In the genomic region with DNA sequence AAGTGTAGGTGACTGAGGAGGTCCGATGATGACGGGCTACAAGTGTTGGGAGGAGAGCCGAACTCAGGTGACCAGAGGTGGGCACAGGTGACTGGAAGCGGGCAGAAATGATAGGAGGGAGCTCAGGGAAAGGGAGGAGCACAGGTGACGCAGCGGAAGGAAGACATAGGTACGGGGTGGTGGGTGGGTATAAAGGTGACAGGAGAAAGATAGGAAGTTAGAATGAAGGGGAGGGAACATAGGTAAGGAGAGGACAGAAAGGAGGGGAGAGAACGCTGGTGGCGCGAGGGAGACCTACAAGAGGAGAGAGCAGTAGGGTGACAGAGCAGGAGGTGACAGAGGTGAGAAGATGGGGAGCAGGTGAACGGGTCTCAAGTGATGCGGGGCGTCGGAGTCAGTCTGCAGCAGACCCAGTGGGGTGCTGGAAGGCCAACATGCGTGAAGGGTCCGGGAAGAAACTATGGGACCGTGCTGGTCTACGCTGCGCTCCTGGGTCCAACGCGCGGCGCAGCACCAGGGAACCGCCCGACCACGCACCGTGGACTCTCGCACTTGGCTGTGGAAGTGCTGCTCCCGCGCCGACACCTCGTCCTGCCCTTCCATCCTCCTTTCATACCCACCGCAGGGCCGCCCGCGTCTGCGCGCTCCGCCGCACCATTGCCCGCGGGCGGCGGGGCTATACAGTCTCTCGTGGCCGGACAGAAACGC, we compare ENCODE assay signal across 8 mouse cellular contexts. TPM values are rescaled to one million over a fixed set of nuclear protein-coding genes. Genes with fewer than 3 reads are reported as not detected.
DNase-seq lines count a peak whose midpoint lies in the region; ATAC-seq lines count a peak whose summit lies in the region.

No protein-coding gene starts in this region.

- peak; percentile 72 for ATAC-seq in cerebellum, adult (ENCODE audit: insufficient number of reproducible peaks, low FRiP score, low TSS enrichment)
- ATAC-seq in activated CD4-positive, CD25-positive, alpha-beta regulatory T cell, adult 4 months = peak; percentile 57
- ATAC-seq in forebrain, embryonic 12.5 days (ENCODE audit: low FRiP score) = peak; percentile 83
- peak; percentile 69 for ATAC-seq in liver, embryonic 15.5 days (ENCODE audit: insufficient read depth)
- peak; percentile 87 for ATAC-seq in neural tube, embryonic 12.5 days (ENCODE audit: low FRiP score, low read depth)

- H3K27ac ChIP-seq in forebrain, embryonic 12.5 days = peak overlapping the region; percentile 59; the same call in 1 of the 2 replicates
- peak overlapping the region; percentile 83 for H3K27ac ChIP-seq in liver, embryonic 15.5 days (replicated peaks)
- peak overlapping the region; percentile 16; the same call in 1 of the 2 replicates for H3K27ac ChIP-seq in neural tube, embryonic 12.5 days

- H3K4me3 ChIP-seq in forebrain, embryonic 12.5 days (replicated peaks) = peak overlapping the region; percentile 69
- peak overlapping the region; percentile 82 for H3K4me3 ChIP-seq in liver, embryonic 15.5 days (replicated peaks)
- peak overlapping the region; percentile 74 for H3K4me3 ChIP-seq in neural tube, embryonic 12.5 days

- 1% methylated on average over 47 of the region's 47 CpGs for WGBS in forebrain, embryonic 12.5 days
- 2% methylated on average over 47 of the region's 47 CpGs for WGBS in liver, embryonic 15.5 days (ENCODE audit: insufficient replicate concordance)
- WGBS in neural tube, embryonic 12.5 days = 1% methylated on average over 47 of the region's 47 CpGs

- no peak for DNase-seq in cerebellum, postnatal 4 days (ENCODE audit: low spot score in 2 of 2)
- DNase-seq in kidney, adult 8-10 months = peak; percentile 21 to 43
- no peak for DNase-seq in embryo, embryonic 10 days (ENCODE audit: low spot score)

- H3K27me3 ChIP-seq in forebrain, embryonic 12.5 days = peaks cover 8% of the 10 kb centered on the region; the same call in 1 of the 2 replicates
- peaks cover 8% of the 10 kb centered on the region; the same call in 1 of the 2 replicates for H3K27me3 ChIP-seq in liver, embryonic 15.5 days
- no peaks in the 10 kb centered on the region for H3K27me3 ChIP-seq in neural tube, embryonic 12.5 days (replicated peaks)

- H3K9ac ChIP-seq in forebrain, embryonic 12.5 days = peak overlapping the region; percentile 77
- peak overlapping the region; percentile 74 for H3K9ac ChIP-seq in liver, embryonic 15.5 days
- peak overlapping the region; percentile 77 for H3K9ac ChIP-seq in neural tube, embryonic 12.5 days

- H3K4me1 ChIP-seq in forebrain, embryonic 12.5 days = peaks cover 16% of the 10 kb centered on the region
- H3K4me1 ChIP-seq in liver, embryonic 15.5 days (replicated peaks) = peaks cover 26% of the 10 kb centered on the region
- H3K4me1 ChIP-seq in neural tube, embryonic 12.5 days = peaks cover 11% of the 10 kb centered on the region; the same call in 1 of the 2 replicates

- no peaks in the 10 kb centered on the region for H3K9me3 ChIP-seq in forebrain, embryonic 12.5 days
- no peaks in the 10 kb centered on the region for H3K9me3 ChIP-seq in liver, embryonic 15.5 days (replicated peaks)
- no peaks in the 10 kb centered on the region for H3K9me3 ChIP-seq in neural tube, embryonic 12.5 days

- H3K36me3 ChIP-seq in forebrain, embryonic 12.5 days (replicated peaks) = no peaks in the 10 kb centered on the region
- no peaks in the 10 kb centered on the region for H3K36me3 ChIP-seq in liver, embryonic 15.5 days (replicated peaks)
- no peaks in the 10 kb centered on the region for H3K36me3 ChIP-seq in neural tube, embryonic 12.5 days

- H3K4me2 ChIP-seq in forebrain, embryonic 12.5 days = peak overlapping the region; percentile 89
- peak overlapping the region; percentile 85 for H3K4me2 ChIP-seq in liver, embryonic 15.5 days
- peak overlapping the region; percentile 91 for H3K4me2 ChIP-seq in neural tube, embryonic 12.5 days (replicated peaks)

RNA-seq across cellular contexts. Expression of a gene that starts 0.4 kb away (rescaled TPM):
- 1 to 10 TPM in 1 of 2 experiments, under 1 TPM in 1; 0.78 to 1.1 TPM for polyA plus RNA-seq in activated CD4-positive, CD25-positive, alpha-beta regulatory T cell, adult 4 months (2017; shearing (Covaris generic))
- polyA plus RNA-seq in forebrain, embryonic 12.5 days (2016; fragmentation: Nextera tagmentation; extraction: Ambion mirVana) = 15.5 and 16.6 TPM in 2 replicates
- polyA plus RNA-seq in liver, embryonic 15.5 days (2015; fragmentation: Nextera tagmentation; extraction: Ambion mirVana) = 2.3 and 2.6 TPM in 2 replicates
- polyA plus RNA-seq in neural tube, embryonic 12.5 days (2016; fragmentation: Nextera tagmentation; extraction: Ambion mirVana) = 17.6 and 19.6 TPM in 2 replicates

RNA-seq across cellular contexts. Expression of a gene that starts 56.7 kb away (rescaled TPM):
- polyA plus RNA-seq in activated CD4-positive, CD25-positive, alpha-beta regulatory T cell, adult 4 months (2017; shearing (Covaris generic)) = 10 to 100 TPM in 1 of 2 experiments, 1 to 10 TPM in 1; 9.2 to 11.9 TPM
- 27.4 and 28.3 TPM in 2 replicates for polyA plus RNA-seq in forebrain, embryonic 12.5 days (2016; fragmentation: Nextera tagmentation; extraction: Ambion mirVana)
- 12.7 and 14.9 TPM in 2 replicates for polyA plus RNA-seq in liver, embryonic 15.5 days (2015; fragmentation: Nextera tagmentation; extraction: Ambion mirVana)
- polyA plus RNA-seq in neural tube, embryonic 12.5 days (2016; fragmentation: Nextera tagmentation; extraction: Ambion mirVana) = 23.5 and 25.0 TPM in 2 replicates

Comparison
In these comparisons a context has a peak if more than half of its experiments do, and no peak if none do; other contexts are left out.
1. DNase-seq: peak in kidney, adult 8-10 months (2 of 2); none in cerebellum, postnatal 4 days (0 of 2) and embryo, embryonic 10 days (single experiment).
2. H3K27ac ChIP-seq: peak in every context shown above with its lines; median percentile 83 in liver, embryonic 15.5 days; 59 in forebrain, embryonic 12.5 days; 16 in neural tube, embryonic 12.5 days.
3. Peak in every context shown above with its lines, with median percentiles within 50 percentile points of each other: ATAC-seq, H3K4me2 ChIP-seq, H3K4me3 ChIP-seq and H3K9ac ChIP-seq.